Mouse (Mus musculus) ES-CJ7 (cell line): ENCODE measurements around the gene Kndc1.

ENCODE experiments used
- DNase-seq: peaks from one replicate; pipeline ENCODE4 v3.0.0; 2011; ENCODE audit warnings: low read depth, low spot score

Kndc1 gene

GRCm38 (mm10) chr7:139894655-139895557 lies at the start of gene Kndc1:
Gene Kndc1 (plus strand): TSS chr7:139894696.
- no peak for DNase-seq

DNA sequence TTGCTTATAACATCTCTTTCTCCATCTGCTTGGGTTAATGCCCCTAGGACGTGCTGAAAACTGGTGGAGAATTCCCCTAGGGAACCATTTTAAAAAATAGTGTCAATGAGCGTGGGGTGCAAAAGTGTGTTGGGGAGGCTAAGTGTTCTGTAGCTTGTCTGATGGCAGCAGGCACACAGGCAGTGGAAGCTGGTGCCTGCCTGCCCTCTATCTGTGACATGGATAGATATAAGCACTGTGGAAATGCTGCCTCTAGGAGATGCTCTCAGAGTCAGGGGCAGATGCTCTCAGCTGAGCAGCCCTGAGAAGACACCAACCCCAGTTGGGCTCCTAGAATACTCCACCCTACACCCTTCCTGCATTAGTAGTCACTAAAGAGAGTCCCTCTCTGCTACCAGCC lies 49.4 kb upstream of the Kndc1 start:
- DNase-seq = no peak

DNA sequence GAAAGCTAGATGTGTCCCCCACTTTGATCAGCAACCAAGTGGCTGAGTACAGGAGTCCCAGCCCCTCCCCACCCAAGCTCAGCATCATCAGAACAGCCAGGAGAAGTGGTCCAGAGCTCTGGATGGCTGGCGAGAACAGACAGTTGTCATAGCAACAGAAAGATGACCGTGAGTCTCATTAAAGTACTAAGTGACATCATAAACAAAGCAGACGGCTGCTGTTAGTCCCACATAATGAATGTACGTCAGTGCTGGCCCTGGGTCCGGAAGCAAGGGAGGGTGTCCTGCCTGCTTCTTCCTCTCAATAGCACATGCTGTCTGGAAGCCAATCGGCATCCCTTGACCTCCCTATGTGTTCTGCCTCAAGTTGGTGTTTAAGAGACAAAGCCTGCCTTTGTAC lies 44.3 kb upstream of the Kndc1 start:
- no peak for DNase-seq

- DNase-seq = no peak
Observed at GRCm38 (mm10) chr7:139850677-139851076, 43.8 kb upstream of the Kndc1 start.

DNA sequence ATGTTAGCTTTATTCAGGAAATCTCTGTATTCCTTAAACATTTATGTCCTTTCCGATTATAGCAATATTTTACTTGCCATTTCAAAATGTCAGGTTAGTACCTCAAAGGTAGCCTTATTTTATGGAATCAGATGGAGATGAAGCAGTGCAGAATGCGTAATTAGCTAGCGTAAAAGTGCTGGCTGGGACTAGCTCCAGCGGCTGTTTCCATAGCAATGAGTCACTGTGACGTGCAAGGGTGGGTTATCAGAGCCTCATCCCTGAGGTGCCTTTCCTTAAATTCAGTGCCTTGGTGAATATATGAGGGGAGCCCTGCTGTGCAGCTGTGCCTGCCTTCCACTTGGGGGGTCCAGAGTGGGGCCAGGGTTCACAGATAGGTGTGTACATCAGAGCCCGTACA lies 43.4 kb upstream of the Kndc1 start:
- DNase-seq = no peak

- DNase-seq = no peak
Observed at GRCm38 (mm10) chr7:139855261-139855660, 39.2 kb upstream of the Kndc1 start.

GRCm38 (mm10) chr7:139861411-139861810 lies 33.1 kb upstream of the Kndc1 start:
- peak; percentile 76 for DNase-seq

GRCm38 (mm10) chr7:139863076-139863475 lies 31.4 kb upstream of the Kndc1 start:
- DNase-seq = no peak

- peak; percentile 43 for DNase-seq
Observed at GRCm38 (mm10) chr7:139864253-139864652, 30.2 kb upstream of the Kndc1 start.

DNA sequence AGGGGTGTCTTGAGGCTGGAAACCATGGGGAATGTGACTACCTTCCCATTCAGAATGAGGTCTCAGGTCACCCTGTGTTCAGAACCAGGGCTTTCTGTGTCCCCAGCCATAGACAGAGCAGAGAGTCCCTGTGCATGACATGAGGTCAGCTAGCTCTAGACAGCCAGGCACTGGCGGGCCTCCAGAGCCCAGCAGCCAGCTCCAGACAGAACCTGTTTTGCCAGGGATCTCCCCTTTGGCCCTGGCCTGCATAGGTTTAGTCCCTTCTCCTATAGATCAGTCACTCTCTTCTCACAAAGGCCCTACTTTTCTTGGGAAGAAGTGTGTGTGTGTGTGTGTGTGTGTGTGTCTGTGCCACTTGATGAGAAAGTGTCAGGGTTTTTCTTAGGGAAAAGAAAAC lies 29.6 kb upstream of the Kndc1 start:
- no peak for DNase-seq

DNA sequence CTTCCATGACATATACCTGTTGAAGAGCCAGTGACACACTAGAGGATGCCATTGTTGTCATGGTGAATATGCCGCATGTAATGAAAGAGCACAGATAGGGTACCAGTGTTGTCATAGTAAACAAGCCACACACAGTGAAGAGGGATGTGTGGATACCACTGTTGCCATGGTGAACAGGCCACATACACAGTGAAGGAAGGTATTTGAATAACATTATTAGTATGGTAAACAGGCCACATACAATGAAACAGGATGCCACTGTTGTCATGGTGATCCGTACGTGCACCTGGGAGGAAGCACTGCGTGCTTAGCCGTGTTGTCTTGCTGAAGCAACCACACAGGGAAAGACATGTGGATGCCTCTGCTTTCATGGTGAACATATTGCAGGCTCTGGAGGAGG lies 23.5 kb upstream of the Kndc1 start:
- no peak for DNase-seq

- DNase-seq = peak; percentile 30
Observed at GRCm38 (mm10) chr7:139877167-139877792, 17.2 kb upstream of the Kndc1 start.

GRCm38 (mm10) chr7:139878122-139878521 lies 16.4 kb upstream of the Kndc1 start:
- DNase-seq = no peak

GRCm38 (mm10) chr7:139878621-139879020 lies 15.9 kb upstream of the Kndc1 start:
- DNase-seq = no peak

DNA sequence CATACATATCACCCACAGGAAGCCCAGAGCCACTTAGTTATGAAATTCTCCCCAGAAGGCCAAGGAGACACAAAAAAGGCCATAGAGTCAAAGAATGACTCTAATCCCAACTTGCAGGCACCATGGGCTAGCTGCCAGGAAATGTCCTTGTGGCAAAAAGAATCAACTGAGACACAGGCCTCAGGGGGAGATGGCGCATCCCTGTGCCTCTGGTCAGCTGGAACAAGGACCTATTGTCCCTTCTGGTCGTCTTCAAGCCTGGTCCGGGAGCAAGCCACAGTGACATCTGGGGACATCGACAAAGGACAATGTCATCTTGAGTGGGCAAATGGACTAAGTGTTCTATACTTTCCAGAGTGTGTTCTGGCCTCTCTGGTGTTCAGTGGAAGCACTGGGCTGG lies 11.0 kb upstream of the Kndc1 start:
- no peak for DNase-seq

- no peak for DNase-seq
Observed at GRCm38 (mm10) chr7:139891779-139892178, 2.7 kb upstream of the Kndc1 start.

GRCm38 (mm10) chr7:139896271-139896670 lies 1.8 kb downstream of the Kndc1 start:
- no peak for DNase-seq

DNA sequence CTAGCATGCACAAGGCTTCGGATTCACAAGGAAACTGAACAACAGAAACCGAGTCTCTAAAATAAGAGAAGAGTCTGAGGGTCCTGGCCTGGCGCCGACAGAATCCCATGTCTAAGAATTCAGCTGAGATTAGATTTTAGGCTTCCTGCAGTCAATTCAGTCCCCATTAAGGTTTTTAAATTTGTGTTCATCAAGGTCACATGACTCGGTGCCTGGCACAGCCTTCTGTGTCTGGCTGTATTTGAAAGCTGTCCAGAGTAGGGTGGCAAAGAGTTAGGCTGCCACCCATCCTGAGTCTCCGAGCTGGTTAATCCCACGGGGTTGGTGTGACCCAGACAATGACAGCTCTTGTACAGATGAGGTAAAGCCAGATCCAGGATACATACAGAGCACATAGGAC lies 2.3 kb downstream of the Kndc1 start:
- no peak for DNase-seq

GRCm38 (mm10) chr7:139898606-139899005 lies 4.1 kb downstream of the Kndc1 start:
- DNase-seq = no peak

DNA sequence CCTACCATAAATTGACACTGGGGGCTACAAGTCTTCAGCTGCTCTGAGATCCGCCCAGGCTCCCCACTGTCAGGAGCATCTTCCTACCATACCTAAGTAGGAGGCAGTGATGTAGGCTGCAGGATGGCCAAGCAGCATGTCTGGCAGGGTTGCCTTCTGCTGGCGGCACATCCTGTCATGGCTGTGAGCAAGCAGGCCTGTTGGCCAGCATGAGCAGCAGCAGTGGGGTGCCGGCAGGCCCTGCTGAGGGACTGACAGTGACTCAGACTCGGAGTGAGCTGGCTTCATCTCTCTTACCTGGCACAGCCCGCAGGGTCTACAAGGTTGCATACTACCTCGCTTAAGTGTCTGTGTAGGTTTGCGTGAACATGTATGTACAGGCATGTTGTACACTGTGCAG lies 5.0 kb downstream of the Kndc1 start:
- no peak for DNase-seq

DNA sequence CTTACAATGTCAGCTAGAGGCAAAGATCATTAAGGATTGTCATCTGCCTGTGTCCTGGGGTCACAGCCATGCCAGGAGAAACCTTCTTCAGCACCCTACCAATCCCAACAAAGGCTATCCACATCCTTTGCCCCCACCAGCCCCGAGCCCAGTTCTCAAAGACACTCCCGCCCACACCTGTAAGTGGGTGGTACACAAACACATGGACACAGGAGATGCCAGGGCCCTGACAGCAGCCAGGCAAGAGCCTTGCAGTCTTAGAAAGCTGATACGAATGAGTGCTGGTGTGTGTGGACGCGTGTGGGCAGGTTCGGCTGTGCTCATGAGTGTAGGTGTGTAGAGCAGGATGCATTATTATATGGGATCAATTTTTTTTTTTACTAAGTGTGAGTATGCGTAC lies 6.0 kb downstream of the Kndc1 start:
- DNase-seq = no peak

DNA sequence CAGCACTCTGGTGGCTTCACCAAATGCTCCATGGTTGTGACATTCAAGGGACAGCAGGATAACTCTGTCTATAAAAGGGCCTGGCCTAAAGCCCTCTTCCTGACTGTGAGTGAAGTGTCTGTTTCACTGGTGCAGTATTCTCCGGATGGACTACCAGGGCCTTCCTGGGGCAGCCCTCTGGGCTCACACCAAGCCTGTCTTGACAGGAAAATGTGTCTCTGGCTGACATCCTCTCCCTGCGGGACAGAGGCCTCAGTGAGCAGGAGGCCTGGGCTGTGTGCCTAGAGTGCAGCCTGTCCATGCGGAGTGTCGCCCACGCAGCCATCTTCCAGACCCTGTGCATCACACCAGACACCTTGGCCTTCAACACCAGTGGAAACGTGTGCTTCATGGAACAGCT lies 6.4 kb downstream of the Kndc1 start:
- no peak for DNase-seq

GRCm38 (mm10) chr7:139901981-139902380 lies 7.5 kb downstream of the Kndc1 start:
- DNase-seq = no peak
